Mouse (Mus musculus): ENCODE data around the gene Olfr804. TPM values are rescaled to one million over a fixed set of nuclear protein-coding genes. Genes with fewer than 3 reads are reported as not detected.

Gene Olfr804
- total and polyA plus RNA-seq, 2 experiments from 2014 or later = 0.26 TPM; not detected in 1

DNA sequence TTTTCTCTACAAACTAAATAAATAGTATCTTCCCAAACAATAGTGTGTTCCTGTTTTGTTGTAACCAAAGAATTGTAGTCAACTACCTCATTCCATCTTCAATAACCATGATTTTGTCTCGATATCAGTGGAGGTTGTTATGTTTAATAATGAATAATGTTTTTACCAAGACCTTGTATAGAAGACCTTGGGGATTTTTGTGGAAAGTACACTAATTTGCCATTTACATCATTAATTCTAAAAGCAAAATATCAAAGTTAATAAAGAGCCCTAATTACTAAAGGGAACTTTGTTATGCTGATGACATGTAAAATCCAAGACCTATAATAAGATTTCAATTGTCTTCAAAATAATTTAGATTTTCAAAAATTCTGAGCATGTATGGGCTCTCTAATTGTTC, 54.7 kb downstream of the Olfr804 start, which contains the start of gene Olfr807:
Gene Olfr807, minus strand, starts transcription at position 101 of the 400 bp plus-strand sequence.
- H3K4me3 ChIP-seq (ENCODE audit: low read length) = no peak within 1 kb of the TSS

More for the DNA sequence above, 54.7 kb downstream of the Olfr804 start, which contains the start of gene Olfr807:
- Histone ChIP-seq H3K9ac (replicated peaks; ENCODE audit: low read length) (no peak within 1 kb of the TSS), H3K4me1 (ENCODE audit: insufficient read depth, low read length) (no peaks in the 10 kb centered on the region), H3K27me3 (ENCODE audit: insufficient read depth, low read length) (no peaks in the 10 kb centered on the region), H3K4me2 (ENCODE audit: low read depth, low read length) (no peak within 1 kb of the TSS), H3K9me3 (ENCODE audit: low read length) (no peaks in the 10 kb centered on the region), H3K27ac (no peak within 1 kb of the TSS), H3K36me3 (ENCODE audit: insufficient read depth, low read length) (no peaks in the 10 kb centered on the region)
- ATAC-seq (no peak), DNase-seq (ENCODE audit: low spot score) (no peak)
- TF ChIP-seq CTCF (IDR thresholded peaks at IDR 0.05; ENCODE audit: low read depth) = no peak
- WGBS = 94% methylated on average over 1 of the region's 1 CpGs

Small RNAs within 50 kb of the gene (microRNA-seq; reads per million reads assigned to microRNA genes)
- gene Gm24485 = 0 reads per million in 2 experiments

Other genes with a start within 250 kb of the Olfr804 start
- gene Olfr787, start 241.3 kb upstream of the Olfr804 start, total RNA-seq (2014; rRNA removed) = not detected in 2 replicates
- gene Olfr787, start 241.3 kb upstream of the Olfr804 start, polyA plus RNA-seq (2015; fragmentation: Nextera tagmentation; extraction: Ambion mirVana) = not detected in 2 replicates
- not detected in 2 replicates for gene Olfr788, start 232.2 kb upstream of the Olfr804 start, total RNA-seq (2014; rRNA removed)
- gene Olfr788, start 232.2 kb upstream of the Olfr804 start, polyA plus RNA-seq (2015; fragmentation: Nextera tagmentation; extraction: Ambion mirVana) = not detected in 2 replicates
- not detected in 2 replicates for gene Olfr789, start 218.5 kb upstream of the Olfr804 start, total RNA-seq (2014; rRNA removed)
- not detected in 2 replicates for gene Olfr789, start 218.5 kb upstream of the Olfr804 start, polyA plus RNA-seq (2015; fragmentation: Nextera tagmentation; extraction: Ambion mirVana)
- gene Olfr790, start 204.7 kb upstream of the Olfr804 start, total RNA-seq (2014; rRNA removed) = not detected in 2 replicates
- gene Olfr790, start 204.7 kb upstream of the Olfr804 start, polyA plus RNA-seq (2015; fragmentation: Nextera tagmentation; extraction: Ambion mirVana) = not detected in 2 replicates
- not detected in 2 replicates for gene Olfr791, start 181.4 kb upstream of the Olfr804 start, total RNA-seq (2014; rRNA removed)
- gene Olfr791, start 181.4 kb upstream of the Olfr804 start, polyA plus RNA-seq (2015; fragmentation: Nextera tagmentation; extraction: Ambion mirVana) = not detected in 2 replicates
- not detected in 2 replicates for gene Olfr792, start 164.0 kb upstream of the Olfr804 start, total RNA-seq (2014; rRNA removed)
- gene Olfr792, start 164.0 kb upstream of the Olfr804 start, polyA plus RNA-seq (2015; fragmentation: Nextera tagmentation; extraction: Ambion mirVana) = not detected in 2 replicates
- gene Olfr794, start 135.6 kb upstream of the Olfr804 start, total RNA-seq (2014; rRNA removed) = not detected in 2 replicates
- gene Olfr794, start 135.6 kb upstream of the Olfr804 start, polyA plus RNA-seq (2015; fragmentation: Nextera tagmentation; extraction: Ambion mirVana) = not detected in 2 replicates
- gene Olfr796, start 90.6 kb upstream of the Olfr804 start, total RNA-seq (2014; rRNA removed) = not detected in 2 replicates
- gene Olfr796, start 90.6 kb upstream of the Olfr804 start, polyA plus RNA-seq (2015; fragmentation: Nextera tagmentation; extraction: Ambion mirVana) = not detected in 2 replicates
- not detected in 2 replicates for gene Olfr798, start 75.3 kb upstream of the Olfr804 start, total RNA-seq (2014; rRNA removed)
- not detected in 2 replicates for gene Olfr798, start 75.3 kb upstream of the Olfr804 start, polyA plus RNA-seq (2015; fragmentation: Nextera tagmentation; extraction: Ambion mirVana)
- not detected in 2 replicates for gene Olfr799, start 65.7 kb upstream of the Olfr804 start, total RNA-seq (2014; rRNA removed)
- gene Olfr799, start 65.7 kb upstream of the Olfr804 start, polyA plus RNA-seq (2015; fragmentation: Nextera tagmentation; extraction: Ambion mirVana) = not detected in 2 replicates
- gene Olfr800, start 45.5 kb upstream of the Olfr804 start, total RNA-seq (2014; rRNA removed) = not detected in 2 replicates
- not detected in 2 replicates for gene Olfr800, start 45.5 kb upstream of the Olfr804 start, polyA plus RNA-seq (2015; fragmentation: Nextera tagmentation; extraction: Ambion mirVana)
- not detected in 2 replicates for gene Olfr801, start 29.3 kb upstream of the Olfr804 start, total RNA-seq (2014; rRNA removed)
- not detected in 2 replicates for gene Olfr801, start 29.3 kb upstream of the Olfr804 start, polyA plus RNA-seq (2015; fragmentation: Nextera tagmentation; extraction: Ambion mirVana)
- gene Olfr802, start 15.0 kb upstream of the Olfr804 start, total RNA-seq (2014; rRNA removed) = not detected in 2 replicates
- gene Olfr802, start 15.0 kb upstream of the Olfr804 start, polyA plus RNA-seq (2015; fragmentation: Nextera tagmentation; extraction: Ambion mirVana) = 0.06 and 0.10 TPM in 2 replicates
- not detected in 2 replicates for gene Olfr803, start 8.9 kb upstream of the Olfr804 start, total RNA-seq (2014; rRNA removed)
- gene Olfr803, start 8.9 kb upstream of the Olfr804 start, polyA plus RNA-seq (2015; fragmentation: Nextera tagmentation; extraction: Ambion mirVana) = not detected in 2 replicates
- gene Olfr805, start 26.2 kb downstream of the Olfr804 start, total RNA-seq (2014; rRNA removed) = not detected in 2 replicates
- not detected in 2 replicates for gene Olfr805, start 26.2 kb downstream of the Olfr804 start, polyA plus RNA-seq (2015; fragmentation: Nextera tagmentation; extraction: Ambion mirVana)
- gene Olfr806, start 38.7 kb downstream of the Olfr804 start, total RNA-seq (2014; rRNA removed) = not detected in 2 replicates
- gene Olfr806, start 38.7 kb downstream of the Olfr804 start, polyA plus RNA-seq (2015; fragmentation: Nextera tagmentation; extraction: Ambion mirVana) = not detected in 2 replicates
- not detected in 2 replicates for gene Olfr807, start 54.6 kb downstream of the Olfr804 start, total RNA-seq (2014; rRNA removed)
- gene Olfr807, start 54.6 kb downstream of the Olfr804 start, polyA plus RNA-seq (2015; fragmentation: Nextera tagmentation; extraction: Ambion mirVana) = not detected in 2 replicates
- gene Olfr808, start 62.3 kb downstream of the Olfr804 start, total RNA-seq (2014; rRNA removed) = not detected in 2 replicates
- not detected in 2 replicates for gene Olfr808, start 62.3 kb downstream of the Olfr804 start, polyA plus RNA-seq (2015; fragmentation: Nextera tagmentation; extraction: Ambion mirVana)
- gene Olfr809, start 71.4 kb downstream of the Olfr804 start, total RNA-seq (2014; rRNA removed) = not detected in 2 replicates
- not detected in 2 replicates for gene Olfr809, start 71.4 kb downstream of the Olfr804 start, polyA plus RNA-seq (2015; fragmentation: Nextera tagmentation; extraction: Ambion mirVana)
- not detected in 2 replicates for gene Olfr810, start 91.7 kb downstream of the Olfr804 start, total RNA-seq (2014; rRNA removed)
- gene Olfr810, start 91.7 kb downstream of the Olfr804 start, polyA plus RNA-seq (2015; fragmentation: Nextera tagmentation; extraction: Ambion mirVana) = not detected in 2 replicates
- not detected in 2 replicates for gene Olfr811, start 101.2 kb downstream of the Olfr804 start, total RNA-seq (2014; rRNA removed)
- not detected in 2 replicates for gene Olfr811, start 101.2 kb downstream of the Olfr804 start, polyA plus RNA-seq (2015; fragmentation: Nextera tagmentation; extraction: Ambion mirVana)
- gene Olfr812, start 142.9 kb downstream of the Olfr804 start, total RNA-seq (2014; rRNA removed) = not detected in 2 replicates
- not detected in 2 replicates for gene Olfr812, start 142.9 kb downstream of the Olfr804 start, polyA plus RNA-seq (2015; fragmentation: Nextera tagmentation; extraction: Ambion mirVana)
- not detected in 2 replicates for gene Olfr813, start 152.2 kb downstream of the Olfr804 start, total RNA-seq (2014; rRNA removed)
- gene Olfr813, start 152.2 kb downstream of the Olfr804 start, polyA plus RNA-seq (2015; fragmentation: Nextera tagmentation; extraction: Ambion mirVana) = not detected in 2 replicates
- not detected in 2 replicates for gene Olfr814, start 176.6 kb downstream of the Olfr804 start, total RNA-seq (2014; rRNA removed)
- gene Olfr814, start 176.6 kb downstream of the Olfr804 start, polyA plus RNA-seq (2015; fragmentation: Nextera tagmentation; extraction: Ambion mirVana) = not detected in 2 replicates
- not detected in 2 replicates for gene Olfr815, start 202.7 kb downstream of the Olfr804 start, total RNA-seq (2014; rRNA removed)
- not detected in 2 replicates for gene Olfr815, start 202.7 kb downstream of the Olfr804 start, polyA plus RNA-seq (2015; fragmentation: Nextera tagmentation; extraction: Ambion mirVana)
- gene Olfr816, start 212.4 kb downstream of the Olfr804 start, total RNA-seq (2014; rRNA removed) = not detected in 2 replicates
- gene Olfr816, start 212.4 kb downstream of the Olfr804 start, polyA plus RNA-seq (2015; fragmentation: Nextera tagmentation; extraction: Ambion mirVana) = not detected in 2 replicates
- gene Olfr818, start 245.9 kb downstream of the Olfr804 start, total RNA-seq (2014; rRNA removed) = not detected in 2 replicates
- gene Olfr818, start 245.9 kb downstream of the Olfr804 start, polyA plus RNA-seq (2015; fragmentation: Nextera tagmentation; extraction: Ambion mirVana) = not detected in 2 replicates